Mouse (Mus musculus) ES-E14 (cell line): Measurements from ENCODE around the gene Pus10.

Experiments used
- CHD2 ChIP-seq: IDR thresholded peaks from 2 replicates; pipeline ENCODE4 v1.6.1; 2014; ENCODE audit warnings: mild to moderate bottlenecking, low read depth, low read length, inconsistent platforms
- MAFK ChIP-seq: IDR thresholded peaks from 2 replicates; pipeline ENCODE4 v1.6.1; 2014; ENCODE audit warnings: mild to moderate bottlenecking, low read depth, low read length, inconsistent platforms; ENCODE audit not compliant: insufficient read depth
- ZC3H11A ChIP-seq: IDR thresholded peaks from 2 replicates; pipeline ENCODE4 v1.6.1; 2012; ENCODE audit warnings: low read depth, mild to moderate bottlenecking, inconsistent platforms, low read length, borderline replicate concordance

GRCm38 (mm10) chr11:23722326-23722725 lies 56.9 kb downstream of the Pus10 start:
- TF ChIP-seq MAFK (no peak), CHD2 (no peak), ZC3H11A (no peak)
